In the genomic region with DNA sequence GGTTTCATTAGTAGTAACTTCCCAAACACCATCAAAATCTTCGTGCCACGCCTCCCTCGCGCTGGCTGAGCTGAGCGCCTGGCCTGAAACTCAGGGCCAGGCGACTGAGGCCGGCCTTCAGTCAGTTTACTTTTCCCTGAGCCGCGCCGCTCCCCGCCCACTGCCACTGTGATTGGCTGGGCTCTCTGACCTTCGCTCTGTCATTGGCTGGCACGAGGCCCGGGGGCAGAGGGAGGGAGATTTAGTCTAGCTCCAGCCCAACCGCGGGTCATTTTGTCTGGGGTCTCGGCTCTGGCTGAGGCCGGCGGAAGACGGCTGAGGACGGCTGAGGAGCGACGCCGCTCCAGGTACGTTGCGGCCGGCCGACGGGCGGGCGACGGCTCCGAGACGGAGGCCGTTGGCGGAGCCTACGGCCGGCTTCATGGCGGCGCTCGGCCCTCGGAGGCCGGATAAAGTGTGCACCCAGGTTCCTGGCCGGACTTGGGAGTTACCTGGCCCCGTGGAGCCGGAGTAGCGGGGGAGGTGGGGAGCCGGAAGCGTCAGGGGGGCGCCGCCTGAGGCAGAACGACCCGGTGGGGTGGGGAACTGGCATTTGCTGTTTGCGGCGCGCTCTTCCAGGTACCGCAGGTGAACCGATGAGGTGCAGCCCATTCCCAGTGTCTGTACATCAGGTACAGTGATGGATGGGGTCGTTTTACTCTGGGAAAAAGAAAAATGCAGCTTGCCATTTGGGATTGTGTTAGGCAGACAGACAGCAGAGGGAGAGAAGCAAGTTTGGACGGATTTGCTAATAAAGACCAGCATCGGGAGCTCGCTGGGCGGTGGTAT, we compare ENCODE assay signal across 8 mouse cellular contexts. TPM values are rescaled to one million over a fixed set of nuclear protein-coding genes. Genes with fewer than 3 reads are reported as not detected.
A peak's percentile ranks its signal among the peaks of the same experiment; 100 is the strongest.
DNase-seq lines count a peak whose midpoint lies in the region; ATAC-seq and TF ChIP-seq lines count a peak whose summit lies in the region.

Atf7ip2 (plus strand) TSS at position 34 of the 828 bp plus-strand sequence.

- in situ Hi-C loops in Patski (cut with MboI; ENCODE audit: low pct_unique_long_range_greater_than_20kb), result no loop called here

- POLR2A ChIA-PET in Patski (lab: Charles Lee), result no interaction called here

- CTCF ChIA-PET in Patski (lab: Charles Lee), result no interaction called here

- H3K36me3 ChIP-seq in liver, embryonic 15.5 days (replicated peaks), result no peaks in the 10 kb centered on the region
- H3K36me3 ChIP-seq in neural tube, embryonic 13.5 days, result no peaks in the 10 kb centered on the region

- no peaks in the 10 kb centered on the region for H3K9me3 ChIP-seq in liver, embryonic 15.5 days (replicated peaks)
- H3K9me3 ChIP-seq in neural tube, embryonic 13.5 days, result peaks cover 3% of the 10 kb centered on the region; the same call in 1 of the 2 replicates

- no peak within 1 kb of the TSS for H3K27ac ChIP-seq in liver, embryonic 15.5 days (replicated peaks)
- H3K27ac ChIP-seq in neural tube, embryonic 13.5 days (replicated peaks), result no peak within 1 kb of the TSS

- H3K4me1 ChIP-seq in liver, embryonic 15.5 days (replicated peaks), result peaks cover 6% of the 10 kb centered on the region
- peaks cover 9% of the 10 kb centered on the region for H3K4me1 ChIP-seq in neural tube, embryonic 13.5 days (replicated peaks)

- peak; percentile 21 for ATAC-seq in Patski
- peak; percentile 81; the same call in 1 of the 2 replicates for ATAC-seq in frontal cortex, adult (ENCODE audit: low TSS enrichment)
- peak; percentile 86 for ATAC-seq in liver, embryonic 15.5 days (ENCODE audit: insufficient read depth)
- peak; percentile 97 for ATAC-seq in neural tube, embryonic 13.5 days (ENCODE audit: low read depth)

- H3K4me2 ChIP-seq in liver, embryonic 15.5 days, result peak within 1 kb of the TSS; percentile 84
- H3K4me2 ChIP-seq in neural tube, embryonic 13.5 days, result peak within 1 kb of the TSS; percentile 97

- TF ChIP-seq CTCF in Patski (IDR thresholded peaks at IDR 0.05), result no peak

- intact Hi-C loops in heart, postnatal 36 days (cut with DNase I), result no loop called here

- peaks cover 26% of the 10 kb centered on the region for H3K27me3 ChIP-seq in Patski
- H3K27me3 ChIP-seq in liver, embryonic 15.5 days, result peaks cover 13% of the 10 kb centered on the region
- H3K27me3 ChIP-seq in neural tube, embryonic 13.5 days, result peaks cover 12% of the 10 kb centered on the region

- no peak for DNase-seq in Patski (ENCODE audit: low read depth, low spot score)
- peak; percentile 58 for DNase-seq in cerebellum, adult 9-10 months
- DNase-seq in heart, postnatal 36 days, result peak; percentile 87
- DNase-seq in layer of hippocampus, adult 11-12 months (ENCODE audit: low spot score), result peak; percentile 63
- DNase-seq in testis, postnatal 14 days (ENCODE audit: low spot score), result peak; percentile 96

- H3K9ac ChIP-seq in liver, embryonic 15.5 days, result no peak within 1 kb of the TSS; the same call in 1 of the 2 replicates
- peak within 1 kb of the TSS; percentile 66 for H3K9ac ChIP-seq in neural tube, embryonic 13.5 days

- peak within 1 kb of the TSS; percentile 55 for H3K4me3 ChIP-seq in liver, embryonic 15.5 days (replicated peaks)
- H3K4me3 ChIP-seq in neural tube, embryonic 13.5 days, result peak within 1 kb of the TSS; percentile 51

- under 1% methylated on average over 63 of the region's 63 CpGs for WGBS in liver, embryonic 15.5 days (ENCODE audit: insufficient replicate concordance)
- under 1% methylated on average over 63 of the region's 63 CpGs for WGBS in neural tube, embryonic 13.5 days

RNA-seq across cellular contexts. Expression of gene Atf7ip2, which starts in this region (rescaled TPM):
- polyA plus RNA-seq in Patski (2021), result not detected
- not detected for total RNA-seq in heart, postnatal 36 days (2021)
- 0.08 and 0.10 TPM in 2 replicates for polyA plus RNA-seq in liver, embryonic 15.5 days (2015; fragmentation: Nextera tagmentation; extraction: Ambion mirVana)
- polyA plus RNA-seq in neural tube, embryonic 13.5 days (2015; fragmentation: Nextera tagmentation; extraction: Ambion mirVana), result 0.21 TPM in 1 of 2 replicates, not detected in the other

Comparison
In these comparisons a context has a peak if more than half of its experiments do, and no peak if none do; other contexts are left out.
1. Peak in ATAC-seq in Patski; RNA of the gene not detected or under 1 TPM.
2. Peak in DNase-seq in heart, postnatal 36 days; RNA of the gene not detected or under 1 TPM.
3. Peak in ATAC-seq, H3K4me3 ChIP-seq and H3K4me2 ChIP-seq in liver, embryonic 15.5 days; RNA of the gene not detected or under 1 TPM.
4. Peak in ATAC-seq, H3K4me3 ChIP-seq, H3K9ac ChIP-seq and H3K4me2 ChIP-seq in neural tube, embryonic 13.5 days; RNA of the gene not detected or under 1 TPM.
5. ATAC-seq: peak in every context shown above with its lines; median percentile 97 in neural tube, embryonic 13.5 days; 86 in liver, embryonic 15.5 days; 81 in frontal cortex, adult; 21 in Patski.